Comparison of ENCODE assay signal across 18 mouse cellular contexts in the genomic region with DNA sequence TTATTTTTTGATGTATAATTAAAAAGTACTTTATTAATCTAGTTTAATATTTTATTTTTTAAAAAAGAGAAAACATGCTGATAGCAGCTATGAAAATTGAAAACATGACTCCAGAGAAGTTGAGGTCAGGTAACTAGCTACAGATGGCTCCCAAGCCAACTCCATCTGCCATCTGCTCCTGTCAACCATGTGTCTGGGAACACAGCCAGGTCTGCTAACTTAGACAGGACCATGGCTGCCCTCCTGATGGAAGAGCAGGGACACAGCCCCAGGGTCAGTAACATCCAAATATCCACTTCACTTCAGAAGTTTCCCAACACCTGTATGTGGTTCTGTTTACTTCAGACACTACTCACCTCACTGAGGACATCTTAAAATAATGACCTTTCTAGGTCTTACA.
A peak's percentile ranks its signal among the peaks of the same experiment; 100 is the strongest.
DNase-seq lines count a peak whose midpoint lies in the region; ATAC-seq and TF ChIP-seq lines count a peak whose summit lies in the region.
"Had no signal": no experiment of that assay in that cellular context is flagged by ENCODE, and none has a peak within 500 bp of the region (broad histone marks: within the 10 kb centered on the region; RNA-seq: fewer than 3 reads in every experiment).

No protein-coding gene starts in this region.

- H3K9me3 ChIP-seq in stomach, postnatal 0 days (ENCODE audit: control insufficient read depth, low read length), result no peaks in the 10 kb centered on the region
- H3K9me3 ChIP-seq: embryonic facial prominence, embryonic 12.5 days; hindbrain, embryonic 12.5 days; limb, embryonic 10.5 days had no signal

- no peaks in the 10 kb centered on the region for H3K79me3 ChIP-seq in C2C12 (ENCODE audit: low read depth)

- H3K9ac ChIP-seq in stomach, postnatal 0 days (ENCODE audit: low read length), result no peak overlapping the region
- H3K9ac ChIP-seq: embryonic facial prominence, embryonic 12.5 days; hindbrain, embryonic 12.5 days had no signal

- H3K4me2 ChIP-seq in stomach, postnatal 0 days (replicated peaks; ENCODE audit: low read depth), result no peak overlapping the region
- H3K4me2 ChIP-seq: embryonic facial prominence, embryonic 12.5 days; hindbrain, embryonic 12.5 days; liver, embryonic 11.5 days had no signal

- H3K4me1 ChIP-seq in stomach, postnatal 0 days (replicated peaks; ENCODE audit: control insufficient read depth, insufficient read depth), result no peaks in the 10 kb centered on the region
- H3K4me1 ChIP-seq: embryonic facial prominence, embryonic 12.5 days; hindbrain, embryonic 12.5 days; limb, embryonic 10.5 days had no signal

- H3ac ChIP-seq in C2C12 (ENCODE audit: control insufficient read depth, insufficient read length, low read depth), result no peak overlapping the region

- peak; percentile 30 for DNase-seq in gastrocnemius, adult 18-20 months (ENCODE audit: low spot score)
- DNase-seq in gastrocnemius, postnatal 25 days, result no peak
- peak; percentile 87 for DNase-seq in cerebellum, adult 11 months
- DNase-seq in cerebellum, postnatal 14 days, result peak; percentile 94 to 95
- DNase-seq in kidney, adult 9 months, result no peak
- no peak for DNase-seq in right cerebral cortex, postnatal 36 days (ENCODE audit: low spot score in 2 of 2)
- no peak for DNase-seq in stomach, postnatal 0 days (ENCODE audit: low spot score)
- DNase-seq: kidney, adult 18-20 months; kidney, postnatal 25 days; lung, adult 2 months; lung, postnatal 36 days; right cerebral cortex, postnatal 14 days; thymus, postnatal 36 days had no signal

- ATAC-seq in stomach, postnatal 0 days (ENCODE audit: low FRiP score, low TSS enrichment), result no peak

- H3K27me3 ChIP-seq in C2C12 (ENCODE audit: control insufficient read depth, insufficient read depth, insufficient read length), result no peaks in the 10 kb centered on the region
- no peaks in the 10 kb centered on the region for H3K27me3 ChIP-seq in stomach, postnatal 0 days (ENCODE audit: control insufficient read depth, insufficient read depth, low read length)
- H3K27me3 ChIP-seq: embryonic facial prominence, embryonic 12.5 days; hindbrain, embryonic 12.5 days had no signal

- no peak overlapping the region for H3K27ac ChIP-seq in stomach, postnatal 0 days (replicated peaks)
- H3K27ac ChIP-seq: embryonic facial prominence, embryonic 12.5 days; hindbrain, embryonic 12.5 days; limb, embryonic 10.5 days had no signal

- H3K79me2 ChIP-seq in C2C12 (ENCODE audit: control insufficient read depth, insufficient read depth), result no peaks in the 10 kb centered on the region

- no peaks in the 10 kb centered on the region for H3K36me3 ChIP-seq in C2C12 (ENCODE audit: control insufficient read depth, insufficient read depth)
- no peaks in the 10 kb centered on the region for H3K36me3 ChIP-seq in stomach, postnatal 0 days (ENCODE audit: control insufficient read depth, insufficient read depth, low read length)
- H3K36me3 ChIP-seq: embryonic facial prominence, embryonic 12.5 days; hindbrain, embryonic 12.5 days; limb, embryonic 10.5 days had no signal

- no peak for TF ChIP-seq CTCF in C2C12 (IDR thresholded peaks at IDR 0.05; ENCODE audit: control insufficient read depth, insufficient read depth, insufficient read length)
- TF ChIP-seq CTCF in stomach, postnatal 0 days (IDR thresholded peaks at IDR 0.05; ENCODE audit: low read depth), result no peak

- TF ChIP-seq EP300 in stomach, postnatal 0 days (optimal IDR thresholded peaks at IDR 0.05), result no peak

- H3K4me3 ChIP-seq in C2C12 (ENCODE audit: insufficient read depth, poor library complexity, severe bottlenecking), result no peak overlapping the region
- no peak overlapping the region for H3K4me3 ChIP-seq in stomach, postnatal 0 days (ENCODE audit: low read depth, low read length)
- H3K4me3 ChIP-seq: embryonic facial prominence, embryonic 12.5 days; hindbrain, embryonic 12.5 days; limb, embryonic 10.5 days had no signal

TF ChIP-seq in C2C12, 6 proteins besides CTCF, POLR2A, EP300 and RAD21:
- TF ChIP-seq MYOG (IDR thresholded peaks at IDR 0.05; ENCODE audit: control insufficient read depth, extremely low read depth, insufficient read length), result no peak
- TF ChIP-seq MYOD1 (IDR thresholded peaks at IDR 0.05; ENCODE audit: control insufficient read depth, insufficient read length, low read depth), result peak; percentile 68
TF ChIP-seq in C2C12: peak in this region for 1.

Comparison
In these comparisons a context has a peak if more than half of its experiments do, and no peak if none do; other contexts are left out.
1. DNase-seq: peak in gastrocnemius, adult 18-20 months (single experiment), cerebellum, adult 11 months (single experiment) and cerebellum, postnatal 14 days (2 of 2); none in gastrocnemius, postnatal 25 days (single experiment), kidney, adult 9 months (single experiment), right cerebral cortex, postnatal 36 days (0 of 2) and stomach, postnatal 0 days (single experiment).